Mouse (Mus musculus) forebrain, postnatal 0 days (tissue): ENCODE data around the gene Pnmal2. TPM values are rescaled to one million over a fixed set of nuclear protein-coding genes. Genes with fewer than 3 reads are reported as not detected.
A peak's percentile ranks its signal among the peaks of the same experiment; 100 is the strongest.

ENCODE experiments used
- ATAC-seq: fragments of 200-750 bp; cut with Nextera tagmentation; 2 replicates; pipeline ENCODE4 v1.8.0; 2017; ENCODE audit warnings: mild to moderate bottlenecking, moderate library complexity
- DNase-seq: peaks from one replicate; pipeline ENCODE4 v3.0.0-alpha.2; 2015
- H3K27ac ChIP-seq: fragments of 300-500 bp; sonication (generic); 2 replicates; pipeline ENCODE4 v1.5.1; 2014; ENCODE audit warnings: low read depth, mild to moderate bottlenecking, antibody characterized with exemption, low read length, moderate library complexity, mixed read lengths
- H3K27me3 ChIP-seq: fragments of 300-500 bp; sonication (generic); 2 replicates; pipeline ENCODE4 v1.6.1; 2014; ENCODE audit warnings: mild to moderate bottlenecking, low read length, mixed read lengths; ENCODE audit not compliant: insufficient read depth
- H3K36me3 ChIP-seq: fragments of 300-500 bp; sonication (generic); 2 replicates; pipeline ENCODE4 v1.6.1; 2014; ENCODE audit warnings: mild to moderate bottlenecking, moderate library complexity; ENCODE audit not compliant: insufficient read depth
- H3K4me1 ChIP-seq: fragments of 300-500 bp; sonication (generic); 2 replicates; pipeline ENCODE4 v1.6.1; 2014; ENCODE audit warnings: antibody characterized with exemption; ENCODE audit not compliant: insufficient read depth
- H3K4me2 ChIP-seq: fragments of 300-500 bp; sonication (generic); 2 replicates; pipeline ENCODE4 v1.6.1; 2014; ENCODE audit warnings: low read depth, mild to moderate bottlenecking, moderate library complexity
- H3K4me3 ChIP-seq: fragments of 300-500 bp; sonication (generic); 2 replicates; pipeline ENCODE4 v1.5.1; 2014; ENCODE audit warnings: low read depth, low read length, mixed read lengths
- H3K9ac ChIP-seq: fragments of 300-500 bp; sonication (generic); 2 replicates; pipeline ENCODE4 v1.6.1; 2014; ENCODE audit warnings: mild to moderate bottlenecking
- H3K9me3 ChIP-seq: fragments of 300-500 bp; sonication (generic); 2 replicates; pipeline ENCODE4 v1.6.1; 2016; ENCODE audit warnings: low read length
- CTCF ChIP-seq: sonication (generic); IDR thresholded peaks from 2 replicates; pipeline ENCODE4 v1.5.1; 2016; ENCODE audit warnings: antibody characterized with exemption, control low read depth, low read depth
- WGBS: fragments of 180-500 bp; shearing (Covaris S2); extraction: QIAGEN DNeasy Blood & Tissue Kit; methylation state at CpG from one replicate; pipeline ENCODE4 v1.1.7; 2014; 5-methylcytosine and 5-hydroxymethylcytosine counted together
- polyA plus RNA-seq: library from polyadenylated mRNA; unstranded; fragments of >200 nt; fragmentation: Nextera tagmentation; extraction: Ambion mirVana; gene quantifications from 2 replicates; pipeline ENCODE4 v1.2.1, GENCODE M21; 2015
- total RNA-seq: library from RNA; depleted of rRNA; stranded (reverse); fragments of >200 nt; gene quantifications from 2 replicates; pipeline ENCODE4 v1.2.3, GENCODE M21; 2014; rRNA removed

Gene Pnmal2
- total and polyA plus RNA-seq, 2 experiments from 2014 or later, result 133 to 134 TPM

GRCm38 (mm10) chr7:16993651-16994399 is 49.3 kb downstream of the Pnmal2 start:
- ATAC-seq (peak; percentile 77), DNase-seq (no peak)
- Histone ChIP-seq H3K4me1 (peaks cover 9% of the 10 kb centered on the region; the same call in 1 of the 2 replicates), H3K4me2 (peak overlapping the region; percentile 44), H3K27ac (peak overlapping the region; percentile 35; the same call in 1 of the 2 replicates), H3K4me3 (peak overlapping the region; percentile 27), H3K9ac (peak overlapping the region; percentile 39; the same call in 1 of the 2 replicates), H3K36me3 (no peaks in the 10 kb centered on the region), H3K9me3 (no peaks in the 10 kb centered on the region), H3K27me3 (no peaks in the 10 kb centered on the region)
- 9% methylated on average over 27 of the region's 27 CpGs for WGBS
- no peak for TF ChIP-seq CTCF

GRCm38 (mm10) chr7:16994400-16994799 is 49.9 kb downstream of the Pnmal2 start:
- Histone ChIP-seq H3K9ac (peak overlapping the region; percentile 39; the same call in 1 of the 2 replicates), H3K27ac (no peak overlapping the region), H3K4me1 (peaks cover 9% of the 10 kb centered on the region; the same call in 1 of the 2 replicates), H3K27me3 (no peaks in the 10 kb centered on the region), H3K36me3 (no peaks in the 10 kb centered on the region), H3K4me2 (peak overlapping the region; percentile 44), H3K9me3 (no peaks in the 10 kb centered on the region), H3K4me3 (peak overlapping the region; percentile 27)
- DNase-seq (no peak), ATAC-seq (no peak)
- WGBS, result 11% methylated on average over 20 of the region's 20 CpGs
- no peak for TF ChIP-seq CTCF

- no peak overlapping the region for H3K27ac ChIP-seq
- no peak overlapping the region for H3K4me3 ChIP-seq
- no peak overlapping the region for H3K9ac ChIP-seq
- H3K27me3 ChIP-seq, result no peaks in the 10 kb centered on the region
- ATAC-seq, result no peak
- 76% methylated on average over 4 of the region's 4 CpGs for WGBS
- H3K4me1 ChIP-seq, result peaks cover 9% of the 10 kb centered on the region; the same call in 1 of the 2 replicates
- H3K9me3 ChIP-seq, result no peaks in the 10 kb centered on the region
- TF ChIP-seq CTCF, result no peak
- no peak for DNase-seq
- no peaks in the 10 kb centered on the region for H3K36me3 ChIP-seq
- H3K4me2 ChIP-seq, result peak overlapping the region; percentile 44; the same call in 1 of the 2 replicates
Observed at GRCm38 (mm10) chr7:16995345-16995744, 50.9 kb downstream of the Pnmal2 start.

Other genes starting within 250 kb of the Pnmal2 start
- gene Ceacam9, start 222.8 kb upstream of the Pnmal2 start, total RNA-seq, result not detected in 2 replicates
- gene Ceacam9, start 222.8 kb upstream of the Pnmal2 start, polyA plus RNA-seq, result 0.13 and 0.18 TPM in 2 replicates
- 519 and 565 TPM in 2 replicates for gene Ap2s1, start 206.3 kb upstream of the Pnmal2 start, total RNA-seq
- 566 and 578 TPM in 2 replicates for gene Ap2s1, start 206.3 kb upstream of the Pnmal2 start, polyA plus RNA-seq
- 6.3 and 9.3 TPM in 2 replicates for gene Slc1a5, start 163.3 kb upstream of the Pnmal2 start, total RNA-seq
- gene Slc1a5, start 163.3 kb upstream of the Pnmal2 start, polyA plus RNA-seq, result 7.2 and 7.5 TPM in 2 replicates
- 240 and 243 TPM in 2 replicates for gene Strn4, start 128.8 kb upstream of the Pnmal2 start, total RNA-seq
- gene Strn4, start 128.8 kb upstream of the Pnmal2 start, polyA plus RNA-seq, result 168 and 169 TPM in 2 replicates
- 40.0 and 54.6 TPM in 2 replicates for gene Fkrp, start 128.0 kb upstream of the Pnmal2 start, total RNA-seq
- gene Fkrp, start 128.0 kb upstream of the Pnmal2 start, polyA plus RNA-seq, result 31.7 and 37.8 TPM in 2 replicates
- 2.9 and 3.9 TPM in 2 replicates for gene Prkd2, start 101.8 kb upstream of the Pnmal2 start, total RNA-seq
- gene Prkd2, start 101.8 kb upstream of the Pnmal2 start, polyA plus RNA-seq, result 2.7 and 4.0 TPM in 2 replicates
- gene Dact3, start 69.4 kb upstream of the Pnmal2 start, total RNA-seq, result 69.0 and 70.3 TPM in 2 replicates
- 7.8 and 8.6 TPM in 2 replicates for gene Dact3, start 69.4 kb upstream of the Pnmal2 start, polyA plus RNA-seq
- not detected in 2 replicates for gene Gng8, start 52.9 kb upstream of the Pnmal2 start, total RNA-seq
- gene Gng8, start 52.9 kb upstream of the Pnmal2 start, polyA plus RNA-seq, result 9.3 and 16.4 TPM in 2 replicates
- gene Ptgir, start 38.2 kb upstream of the Pnmal2 start, total RNA-seq, result 0.15 TPM in 1 of 2 replicates, not detected in the other
- gene Ptgir, start 38.2 kb upstream of the Pnmal2 start, polyA plus RNA-seq, result 0.08 and 0.09 TPM in 2 replicates
- gene Calm3, start 20.6 kb upstream of the Pnmal2 start, total RNA-seq, result 1,323 and 1,444 TPM in 2 replicates
- gene Calm3, start 20.6 kb upstream of the Pnmal2 start, polyA plus RNA-seq, result 403 and 424 TPM in 2 replicates
- 53.4 and 64.8 TPM in 2 replicates for gene Pnmal1, start 15.0 kb downstream of the Pnmal2 start, total RNA-seq
- gene Pnmal1, start 15.0 kb downstream of the Pnmal2 start, polyA plus RNA-seq, result 51.1 and 61.5 TPM in 2 replicates
- 34.9 and 40.0 TPM in 2 replicates for gene Gm42372, start 38.4 kb downstream of the Pnmal2 start, total RNA-seq
- gene Gm42372, start 38.4 kb downstream of the Pnmal2 start, polyA plus RNA-seq, result 4.0 and 5.9 TPM in 2 replicates
- 4.0 and 5.2 TPM in 2 replicates for gene Ccdc8, start 48.0 kb downstream of the Pnmal2 start, total RNA-seq
- 1.5 and 2.0 TPM in 2 replicates for gene Ccdc8, start 48.0 kb downstream of the Pnmal2 start, polyA plus RNA-seq
- gene Ppp5c, start 83.2 kb downstream of the Pnmal2 start, total RNA-seq, result 56.6 and 65.7 TPM in 2 replicates
- 129 and 137 TPM in 2 replicates for gene Ppp5c, start 83.2 kb downstream of the Pnmal2 start, polyA plus RNA-seq
- 7.2 and 12.2 TPM in 2 replicates for gene Hif3a, start 117.7 kb downstream of the Pnmal2 start, total RNA-seq
- gene Hif3a, start 117.7 kb downstream of the Pnmal2 start, polyA plus RNA-seq, result 1.1 and 2.0 TPM in 2 replicates
- 2.3 and 5.1 TPM in 2 replicates for gene Psg16, start 129.4 kb downstream of the Pnmal2 start, total RNA-seq
- gene Psg16, start 129.4 kb downstream of the Pnmal2 start, polyA plus RNA-seq, result 3.3 and 5.7 TPM in 2 replicates
- gene Ceacam3, start 205.6 kb downstream of the Pnmal2 start, total RNA-seq, result 0.15 and 0.24 TPM in 2 replicates
- not detected in 2 replicates for gene Ceacam3, start 205.6 kb downstream of the Pnmal2 start, polyA plus RNA-seq